Mouse (Mus musculus) heart, embryonic 16.5 days (tissue): Measurements from ENCODE around the gene Prkrip1. TPM values are rescaled to one million over a fixed set of nuclear protein-coding genes. Genes with fewer than 3 reads are reported as not detected.
"Not testable (repeated sequence)": the region's sequence is repeated elsewhere in the genome, so short reads cannot be mapped to it uniquely, and the experiment has no call there.

ENCODE experiments used
- ATAC-seq: fragments of 200-750 bp; cut with Nextera tagmentation; replicated peaks from 2 replicates; pipeline ENCODE4 v1.8.0; 2017; ENCODE audit warnings: moderate number of reproducible peaks; ENCODE audit not compliant: insufficient read depth, low FRiP score; ENCODE audit errors: extremely low read depth
- H3K27ac ChIP-seq: fragments of 300-500 bp; sonication (generic); 2 replicates; pipeline ENCODE4 v1.5.1; 2014; ENCODE audit warnings: mild to moderate bottlenecking, low read length, control low read depth, moderate library complexity
- H3K27me3 ChIP-seq: fragments of 300-500 bp; sonication (generic); 2 replicates; pipeline ENCODE4 v1.6.1; 2014; ENCODE audit warnings: low read length, mixed read lengths; ENCODE audit not compliant: control insufficient read depth, insufficient read depth
- H3K36me3 ChIP-seq: fragments of 300-500 bp; sonication (generic); 2 replicates; pipeline ENCODE4 v1.6.1; 2014; ENCODE audit not compliant: control insufficient read depth, insufficient read depth
- H3K4me1 ChIP-seq: fragments of 300-500 bp; sonication (generic); 2 replicates; pipeline ENCODE4 v1.6.1; 2014; ENCODE audit warnings: low read length, mixed read lengths; ENCODE audit not compliant: control insufficient read depth, insufficient read depth
- H3K4me2 ChIP-seq: fragments of 300-500 bp; sonication (generic); 2 replicates; pipeline ENCODE4 v1.6.1; 2014; ENCODE audit warnings: low read depth, mild to moderate bottlenecking, control low read depth, low read length
- H3K4me3 ChIP-seq: fragments of 300-500 bp; sonication (generic); 2 replicates; pipeline ENCODE4 v1.5.1; 2014; ENCODE audit warnings: mild to moderate bottlenecking, control low read depth, low read length
- H3K9ac ChIP-seq: fragments of 300-500 bp; sonication (generic); 2 replicates; pipeline ENCODE4 v1.6.1; 2014; ENCODE audit warnings: low read length, control low read depth
- H3K9me3 ChIP-seq: fragments of 300-500 bp; sonication (generic); replicated peaks from 2 replicates; pipeline ENCODE4 v1.6.1; 2016; ENCODE audit warnings: low read length; ENCODE audit not compliant: control insufficient read depth
- WGBS: fragments of 180-500 bp; shearing (Covaris S2); extraction: QIAGEN DNeasy Blood & Tissue Kit; methylation state at CpG from one replicate; pipeline ENCODE4 v1.1.7; 2014; 5-methylcytosine and 5-hydroxymethylcytosine counted together
- polyA plus RNA-seq: library from polyadenylated mRNA; unstranded; fragments of >200 nt; fragmentation: Nextera tagmentation; extraction: Ambion mirVana; gene quantifications from 2 replicates; pipeline ENCODE4 v1.2.1, GENCODE M21; 2015

Gene Prkrip1
- polyA plus RNA-seq, 1 experiment from 2014 or later = 37.7 TPM

- no peak overlapping the region for H3K27ac ChIP-seq
- H3K9ac ChIP-seq = no peak overlapping the region
- H3K9me3 ChIP-seq = 0 out of 2 replicates have a peak, but pooled peaks cover 4% of the 10 kb centered on the region
- WGBS = 84% methylated on average over 3 of the region's 3 CpGs
- no peak overlapping the region for H3K4me3 ChIP-seq
- H3K27me3 ChIP-seq = no peaks in the 10 kb centered on the region
- no peak overlapping the region for H3K4me2 ChIP-seq
- no peak for ATAC-seq
- no peaks in the 10 kb centered on the region for H3K36me3 ChIP-seq
- H3K4me1 ChIP-seq = no peaks in the 10 kb centered on the region
These were observed 16.4 kb upstream of the Prkrip1 start for GRCm38 (mm10) chr5:136215211-136215610.

GRCm38 (mm10) chr5:136213716-136214115, 15.0 kb upstream of the Prkrip1 start:
- no peaks in the 10 kb centered on the region for H3K27me3 ChIP-seq
- H3K36me3 ChIP-seq = no peaks in the 10 kb centered on the region
- no peak overlapping the region for H3K9ac ChIP-seq
- ATAC-seq = no peak
- H3K9me3 ChIP-seq = 0 out of 2 replicates have a peak, but pooled peaks cover 4% of the 10 kb centered on the region
- WGBS = 73% methylated on average over 5 of the region's 5 CpGs
- no peaks in the 10 kb centered on the region for H3K4me1 ChIP-seq
- no peak overlapping the region for H3K4me2 ChIP-seq
- no peak overlapping the region for H3K4me3 ChIP-seq
- H3K27ac ChIP-seq = no peak overlapping the region

DNA sequence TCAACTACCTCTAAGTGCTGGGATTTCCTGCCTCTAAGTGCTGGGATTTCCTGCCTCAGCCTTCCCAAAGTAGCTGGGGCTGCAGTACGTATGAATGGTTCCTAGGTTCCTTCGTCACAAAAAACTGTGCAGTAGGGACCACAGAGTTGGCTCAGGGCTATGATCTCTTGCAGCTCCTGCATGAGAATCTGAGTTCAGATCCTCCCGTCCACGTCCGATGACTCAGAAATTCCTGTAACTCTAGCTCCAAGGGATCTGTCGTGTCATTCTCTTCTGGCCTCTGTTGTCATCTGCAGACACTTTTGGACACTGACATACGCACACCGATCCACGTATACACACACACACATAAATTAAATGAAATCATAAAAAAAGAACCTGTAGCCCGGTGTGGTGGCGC, 14.0 kb upstream of the Prkrip1 start:
- Histone ChIP-seq H3K27me3 (no peaks in the 10 kb centered on the region), H3K4me3 (no peak overlapping the region), H3K27ac (no peak overlapping the region), H3K4me2 (no peak overlapping the region), H3K9me3 (0 out of 2 replicates have a peak, but pooled peaks cover 4% of the 10 kb centered on the region), H3K36me3 (no peaks in the 10 kb centered on the region), H3K9ac (no peak overlapping the region), H3K4me1 (no peaks in the 10 kb centered on the region)
- 85% methylated on average over 11 of the region's 11 CpGs for WGBS
- no peak for ATAC-seq

GRCm38 (mm10) chr5:136211341-136212102, 12.8 kb upstream of the Prkrip1 start:
- not testable (repeated sequence) for H3K4me1 ChIP-seq, H3K27me3 ChIP-seq, H3K36me3 ChIP-seq, H3K9ac ChIP-seq, H3K4me3 ChIP-seq, H3K9me3 ChIP-seq, ATAC-seq, H3K4me2 ChIP-seq, H3K27ac ChIP-seq
- WGBS = 80% methylated on average over 14 of the region's 14 CpGs

GRCm38 (mm10) chr5:136210549-136210948, 11.8 kb upstream of the Prkrip1 start:
- Histone ChIP-seq H3K36me3 (no peaks in the 10 kb centered on the region), H3K4me3 (no peak overlapping the region), H3K4me1 (no peaks in the 10 kb centered on the region), H3K9ac (no peak overlapping the region), H3K27me3 (no peaks in the 10 kb centered on the region), H3K27ac (no peak overlapping the region), H3K4me2 (no peak overlapping the region), H3K9me3 (0 out of 2 replicates have a peak, but pooled peaks cover 4% of the 10 kb centered on the region)
- no peak for ATAC-seq
- 61% methylated on average over 5 of the region's 5 CpGs for WGBS

DNA sequence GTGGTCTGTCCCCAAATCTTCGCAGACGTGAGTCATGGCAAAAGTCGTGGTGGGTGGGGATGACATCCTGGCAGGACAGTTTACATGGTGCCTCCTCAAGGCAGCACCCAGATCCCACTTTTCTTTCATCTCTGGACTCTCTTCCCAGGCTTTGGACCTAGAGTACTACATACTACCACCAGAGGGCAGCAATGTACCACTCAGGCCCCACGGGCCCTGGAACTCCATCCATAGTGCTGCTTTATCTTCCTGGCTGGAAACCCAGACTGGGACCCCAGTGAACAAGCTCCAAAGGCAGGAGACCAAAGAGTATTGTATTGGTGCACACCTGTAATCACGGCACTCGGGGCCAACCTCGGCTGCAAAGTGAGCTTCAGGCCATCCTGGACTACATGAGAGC, 3.1 kb upstream of the Prkrip1 start:
- peaks cover 2% of the 10 kb centered on the region; the same call in 1 of the 2 replicates for H3K36me3 ChIP-seq
- no peak overlapping the region for H3K9ac ChIP-seq
- ATAC-seq = 0 out of 2 replicates have a peak, but pooled peaks have one; percentile 16
- no peaks in the 10 kb centered on the region for H3K27me3 ChIP-seq
- H3K4me1 ChIP-seq = peaks cover 11% of the 10 kb centered on the region
- 26% methylated on average over 7 of the region's 7 CpGs for WGBS
- H3K27ac ChIP-seq = no peak overlapping the region
- no peak overlapping the region for H3K4me2 ChIP-seq
- no peaks in the 10 kb centered on the region for H3K9me3 ChIP-seq
- no peak overlapping the region for H3K4me3 ChIP-seq

DNA sequence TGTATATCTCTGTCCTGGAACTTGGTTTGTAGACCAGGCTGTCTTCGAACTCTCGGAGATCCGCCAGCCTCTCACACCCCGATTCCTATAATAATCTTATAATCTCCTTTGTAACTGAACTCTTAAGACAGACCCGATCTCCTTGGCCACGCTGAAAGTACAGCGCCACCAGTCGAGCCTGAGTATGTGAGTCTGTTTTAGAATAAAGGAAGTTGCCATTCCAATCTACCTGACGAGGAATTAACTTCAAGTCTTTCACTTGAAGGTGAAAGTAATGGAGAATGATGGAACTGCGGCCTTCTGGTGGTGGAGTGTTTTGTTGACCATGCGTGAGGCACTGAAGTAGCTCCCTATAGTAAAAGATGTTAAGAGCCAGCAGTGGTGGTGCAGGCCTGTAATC, 763 bp upstream of the Prkrip1 start:
- Histone ChIP-seq H3K9me3 (no peaks in the 10 kb centered on the region), H3K27me3 (no peaks in the 10 kb centered on the region), H3K36me3 (peaks cover 17% of the 10 kb centered on the region), H3K9ac (peak overlapping the region; percentile 86), H3K27ac (peak overlapping the region; percentile 71), H3K4me1 (peaks cover 11% of the 10 kb centered on the region), H3K4me3 (peak overlapping the region; percentile 95), H3K4me2 (peak overlapping the region; percentile 62)
- no peak for ATAC-seq
- 35% methylated on average over 11 of the region's 11 CpGs for WGBS

- H3K27me3 ChIP-seq = no peaks in the 10 kb centered on the region
- H3K4me1 ChIP-seq = no peaks in the 10 kb centered on the region
- peaks cover 53% of the 10 kb centered on the region for H3K36me3 ChIP-seq
- no peak overlapping the region for H3K4me2 ChIP-seq
- H3K27ac ChIP-seq = no peak overlapping the region
- no peak overlapping the region for H3K4me3 ChIP-seq
- WGBS = 88% methylated on average over 7 of the region's 7 CpGs
- H3K9ac ChIP-seq = no peak overlapping the region
- ATAC-seq = no peak
- H3K9me3 ChIP-seq = no peaks in the 10 kb centered on the region
These were observed 6.9 kb downstream of the Prkrip1 start for GRCm38 (mm10) chr5:136191870-136192269.

DNA sequence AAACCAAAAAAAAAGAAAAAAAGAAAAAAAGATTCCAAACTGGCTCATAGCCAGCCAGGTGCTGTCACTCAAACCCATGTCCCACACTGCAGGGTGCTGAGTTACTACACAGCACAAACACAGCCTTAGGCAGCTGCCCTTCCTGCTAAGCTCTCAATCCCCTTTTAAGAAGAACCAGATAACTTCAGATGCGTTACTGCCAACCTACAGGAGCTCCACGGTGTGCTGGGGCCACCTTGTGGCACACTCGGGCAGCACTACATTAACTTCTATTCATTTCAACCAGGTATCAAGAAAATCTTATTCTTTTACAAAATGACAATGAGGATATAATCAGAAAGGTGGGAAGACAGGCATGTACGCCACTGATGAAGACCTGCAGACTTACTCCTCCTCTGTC, 12.0 kb downstream of the Prkrip1 start:
- no peaks in the 10 kb centered on the region for H3K9me3 ChIP-seq
- H3K9ac ChIP-seq = no peak overlapping the region
- no peaks in the 10 kb centered on the region for H3K4me1 ChIP-seq
- no peaks in the 10 kb centered on the region for H3K27me3 ChIP-seq
- no peak overlapping the region for H3K4me3 ChIP-seq
- 0 out of 2 replicates have a peak, but pooled peaks have one; percentile 32 for ATAC-seq
- H3K36me3 ChIP-seq = peaks cover 23% of the 10 kb centered on the region
- WGBS = 36% methylated on average over 4 of the region's 4 CpGs
- H3K4me2 ChIP-seq = no peak overlapping the region
- H3K27ac ChIP-seq = no peak overlapping the region
